Mouse (Mus musculus) forelimb bud, embryonic 11.5 days (tissue): ENCODE results near the gene Micu1.
"Not testable (repeated sequence)": the region's sequence is repeated elsewhere in the genome, so short reads cannot be mapped to it uniquely, and the experiment has no call there.

Experiments
- DNase-seq: peaks from one replicate; pipeline ENCODE4 v3.0.0-alpha.2; 2012; ENCODE audit warnings: low read depth, low spot score

The Micu1 gene

DNA sequence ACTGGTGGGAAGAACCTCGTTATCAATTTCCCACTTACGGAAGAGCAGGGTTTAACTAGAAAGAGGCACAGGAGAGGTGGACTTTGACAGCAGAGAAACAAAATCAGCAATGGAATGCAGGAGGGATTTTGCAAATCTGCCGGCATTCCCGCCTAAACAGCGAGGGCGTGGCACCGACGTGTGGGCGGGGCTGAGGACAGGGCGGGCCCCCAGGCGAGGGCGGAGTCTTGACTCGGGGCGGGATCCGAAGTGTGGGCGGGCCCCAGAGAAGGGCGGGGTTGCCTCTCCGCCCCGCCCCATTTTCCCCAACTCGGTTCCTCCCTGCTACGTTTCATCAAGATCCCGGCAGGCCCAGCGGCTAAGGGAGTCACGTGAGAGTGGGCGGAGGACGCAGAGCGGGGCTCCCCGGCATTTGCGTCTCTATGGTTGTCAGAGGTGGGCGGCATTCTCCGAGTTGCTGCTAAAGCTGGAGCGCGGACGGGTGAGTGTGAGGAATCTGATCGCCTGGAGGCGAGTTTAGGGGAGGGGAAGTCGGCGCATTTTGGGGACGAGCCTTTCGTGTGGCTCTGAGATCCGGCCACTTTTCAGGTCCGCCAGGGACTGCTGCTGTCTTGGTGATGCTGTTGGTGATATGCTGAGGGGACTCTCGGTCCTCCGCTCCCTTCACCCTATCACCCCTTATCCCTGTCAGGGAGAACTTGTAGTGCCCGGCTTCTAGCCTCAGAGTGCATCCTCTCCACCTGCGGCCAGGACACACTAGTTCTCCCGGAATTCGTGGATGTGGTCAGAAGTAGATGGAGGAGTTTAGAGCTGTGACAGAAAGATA, at the start of gene Micu1:
Micu1 (plus strand) TSS at position 271 of the 826 bp plus-strand sequence.
- DNase-seq, result peak; percentile 95

DNA sequence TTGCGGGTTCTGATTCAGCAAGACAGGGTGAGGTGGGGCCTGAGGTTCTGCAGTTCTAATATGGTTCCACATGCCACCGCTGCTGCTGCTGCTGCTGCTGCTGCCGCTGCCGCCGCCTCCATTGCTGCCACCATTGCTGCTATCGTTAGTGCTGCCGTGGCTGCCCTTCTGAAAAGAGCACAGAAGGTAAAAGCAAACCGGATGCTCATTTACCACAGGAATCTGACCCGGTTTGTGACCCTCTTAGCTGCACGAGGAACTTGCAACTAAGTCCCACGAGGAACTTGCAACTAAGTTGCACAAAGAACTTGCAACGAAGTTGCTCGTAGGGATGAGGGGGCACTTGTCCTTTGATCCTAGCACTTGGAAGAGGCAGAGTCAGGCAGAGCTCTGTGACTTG, 45.5 kb upstream of the Micu1 start:
- DNase-seq, result no peak

DNA sequence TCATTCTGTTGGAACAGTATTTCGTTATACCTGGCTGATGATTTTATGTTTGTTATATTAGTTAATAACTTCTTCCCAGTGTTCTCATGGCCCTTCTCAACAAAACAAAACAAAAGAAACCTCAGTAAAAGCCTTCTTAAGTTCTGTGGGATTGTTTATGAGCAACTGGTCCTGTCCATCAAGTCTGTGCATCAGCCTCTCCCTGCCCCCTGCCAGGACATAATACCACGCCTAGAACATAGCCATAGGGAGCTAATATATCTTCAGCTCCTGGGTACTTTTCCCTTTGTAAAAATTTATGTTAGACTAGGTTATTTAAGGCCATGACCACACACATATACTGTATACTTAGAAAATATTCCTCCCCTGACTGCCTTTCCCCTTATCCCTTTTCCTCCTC, 37.5 kb upstream of the Micu1 start:
- DNase-seq, result no peak

DNA sequence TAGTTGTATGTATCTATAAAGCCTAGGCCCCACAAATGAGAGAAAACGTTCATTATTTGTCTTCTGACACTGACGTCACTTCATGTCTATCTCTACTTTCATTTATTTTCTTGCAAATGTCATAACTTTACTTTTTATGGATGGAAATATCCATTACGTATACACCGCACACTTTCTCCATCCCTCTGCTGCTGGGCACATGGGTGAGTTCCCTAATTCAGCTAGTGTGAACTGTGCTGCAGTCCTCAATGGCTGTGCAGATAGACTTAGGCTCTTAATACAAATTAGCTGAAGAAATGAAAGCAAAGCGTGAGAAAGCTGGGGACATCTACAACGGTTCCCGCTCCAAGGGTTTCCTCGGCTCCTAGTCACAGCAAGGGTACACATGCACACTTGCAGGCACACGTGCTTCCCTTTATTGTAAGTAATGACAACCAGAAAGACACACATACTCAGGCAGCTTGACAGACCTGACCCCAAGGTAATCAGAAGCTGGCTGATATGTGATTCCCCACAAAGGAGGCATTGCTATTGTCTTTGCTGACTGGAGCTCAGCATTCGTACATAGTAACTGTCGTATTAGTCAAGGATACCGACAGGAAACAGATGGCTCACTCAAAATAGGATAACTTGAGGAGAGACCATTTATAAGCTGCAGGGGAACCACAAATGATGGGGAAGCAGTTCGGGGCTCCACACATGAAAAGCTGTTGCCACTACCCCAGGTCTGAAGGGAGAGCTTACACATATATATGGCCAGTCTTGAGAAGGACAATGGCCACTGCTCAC, 36.6 kb upstream of the Micu1 start:
- DNase-seq, result no peak

DNA sequence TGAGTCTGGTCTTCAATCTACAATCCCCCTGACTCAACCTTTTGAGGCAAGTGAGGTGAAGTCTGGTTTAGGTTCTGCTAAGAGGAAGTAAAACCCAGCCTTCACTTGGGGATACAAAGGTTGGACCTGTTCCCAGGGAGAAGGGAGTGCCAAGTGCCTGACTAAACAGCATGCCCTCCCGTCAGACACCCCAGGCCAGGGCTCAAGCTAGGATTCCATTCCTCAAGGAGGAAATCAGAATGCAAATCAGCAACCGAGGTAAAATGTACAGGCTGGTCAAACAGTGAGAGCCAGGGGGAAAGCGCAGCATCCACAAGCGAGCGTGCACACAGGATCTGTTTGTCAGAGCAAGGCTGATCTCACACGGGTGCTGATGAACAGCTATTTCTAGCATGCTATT, 34.9 kb upstream of the Micu1 start:
- DNase-seq, result no peak

DNA sequence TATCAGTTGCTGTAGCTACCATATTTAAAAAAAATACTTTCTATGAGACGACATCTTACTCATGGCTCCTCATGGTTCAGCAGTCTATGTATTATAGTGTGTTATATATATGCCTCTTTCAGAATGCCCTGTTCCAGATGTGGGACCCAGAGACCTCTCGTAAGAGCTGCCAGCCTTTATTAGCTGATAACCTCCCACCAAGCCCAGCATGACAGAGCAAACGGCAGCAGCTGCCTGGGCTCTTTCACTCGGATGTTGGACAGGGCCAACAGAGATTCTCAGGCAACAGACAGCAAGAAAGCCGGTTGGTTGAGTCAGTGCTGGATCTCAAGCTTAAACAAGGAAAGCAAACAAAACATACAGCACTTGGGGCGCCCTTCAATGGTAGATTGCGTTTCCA, 33.8 kb upstream of the Micu1 start:
- no peak for DNase-seq

DNA sequence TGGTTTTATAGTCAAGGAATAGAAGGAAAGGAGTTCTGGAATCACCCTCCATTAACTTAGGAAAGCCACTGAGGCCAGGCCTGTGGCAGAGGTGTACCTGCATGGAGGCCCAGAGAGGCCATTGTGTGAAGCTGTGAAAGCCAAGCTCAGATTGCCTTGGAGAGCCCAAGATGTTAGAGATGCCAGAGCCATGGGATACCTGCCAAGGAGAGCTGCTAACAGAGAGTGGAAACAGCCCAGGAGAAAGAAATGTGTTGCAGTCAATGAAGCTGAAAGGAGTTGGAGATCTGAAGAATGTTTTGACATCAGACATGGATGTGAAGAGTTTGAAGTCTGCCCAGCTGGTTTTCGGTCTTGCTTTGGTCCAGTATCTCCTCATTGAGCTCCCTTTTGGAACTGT, 24.4 kb upstream of the Micu1 start:
- no peak for DNase-seq

DNA sequence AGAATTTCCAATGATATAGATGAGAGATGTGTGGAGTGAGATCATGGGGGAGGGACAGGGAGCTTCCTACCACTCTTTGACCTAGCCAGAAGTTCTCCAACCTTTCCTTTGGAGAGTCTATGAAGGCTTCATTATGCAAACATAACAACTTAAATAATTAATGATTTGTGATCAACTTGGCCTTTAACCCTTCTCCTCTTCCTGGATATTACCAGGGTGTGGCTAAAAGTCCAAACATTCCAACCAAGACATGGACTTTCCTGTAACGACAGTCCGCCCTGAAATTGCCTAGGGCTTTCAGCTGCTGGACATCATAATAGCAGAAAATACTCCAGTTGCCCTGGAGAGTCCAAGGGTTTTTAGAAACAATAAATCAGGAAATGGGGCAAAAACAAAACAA, 23.1 kb upstream of the Micu1 start:
- DNase-seq, result no peak

DNA sequence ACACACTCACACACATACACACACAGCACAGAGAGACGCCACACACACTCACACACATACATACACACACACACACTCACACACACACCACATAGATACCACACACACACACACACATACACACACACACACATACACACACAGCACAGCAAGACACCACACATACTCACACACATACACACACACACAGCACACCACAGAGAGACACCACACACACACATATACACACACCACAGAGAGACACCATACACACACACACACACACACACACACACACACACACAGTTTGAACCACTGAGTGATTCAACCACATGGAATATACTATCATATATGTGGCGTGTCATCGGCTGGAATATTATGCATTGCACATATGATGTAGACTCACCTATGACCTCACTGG, 16.7 kb upstream of the Micu1 start:
- DNase-seq, result not testable (repeated sequence)

DNA sequence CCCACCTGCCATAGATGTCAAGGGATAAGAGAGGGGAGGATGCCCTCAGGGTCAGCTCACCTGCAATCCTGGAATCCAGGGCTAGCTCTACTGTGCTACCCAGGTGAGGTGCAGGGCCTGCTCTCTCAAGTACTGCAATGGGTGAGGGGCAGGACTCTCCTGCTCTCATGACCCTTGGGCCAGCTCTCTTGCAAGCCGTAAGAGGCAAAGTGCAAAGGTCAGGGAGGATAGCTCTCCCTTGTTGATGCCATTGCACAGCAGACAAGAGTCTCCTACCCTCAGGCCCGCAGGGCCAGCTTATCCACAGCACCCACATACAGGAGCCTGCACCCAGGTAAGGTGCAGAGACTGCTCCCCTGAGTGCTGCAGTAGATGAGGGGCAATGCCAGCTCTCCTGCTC, 15.2 kb upstream of the Micu1 start:
- DNase-seq, result no peak

DNA sequence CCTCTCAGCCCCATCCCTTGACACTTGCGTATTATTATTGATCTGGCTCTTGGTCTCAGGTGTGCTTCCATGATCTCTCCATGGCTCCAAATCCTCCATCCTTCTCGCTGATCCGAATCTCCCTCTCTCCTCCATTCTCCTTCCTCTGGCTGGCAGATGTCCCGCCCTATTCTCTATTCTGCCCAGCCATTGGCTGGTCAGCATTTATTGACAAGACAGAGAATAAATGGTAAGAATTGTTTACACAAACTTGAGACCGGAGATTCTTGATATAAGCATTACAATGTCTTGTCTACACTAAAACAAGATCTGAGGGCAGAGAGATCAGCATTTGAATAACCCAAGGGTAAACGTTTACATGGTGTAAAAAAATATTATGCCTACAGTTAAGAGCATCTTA, 12.4 kb upstream of the Micu1 start:
- no peak for DNase-seq

DNA sequence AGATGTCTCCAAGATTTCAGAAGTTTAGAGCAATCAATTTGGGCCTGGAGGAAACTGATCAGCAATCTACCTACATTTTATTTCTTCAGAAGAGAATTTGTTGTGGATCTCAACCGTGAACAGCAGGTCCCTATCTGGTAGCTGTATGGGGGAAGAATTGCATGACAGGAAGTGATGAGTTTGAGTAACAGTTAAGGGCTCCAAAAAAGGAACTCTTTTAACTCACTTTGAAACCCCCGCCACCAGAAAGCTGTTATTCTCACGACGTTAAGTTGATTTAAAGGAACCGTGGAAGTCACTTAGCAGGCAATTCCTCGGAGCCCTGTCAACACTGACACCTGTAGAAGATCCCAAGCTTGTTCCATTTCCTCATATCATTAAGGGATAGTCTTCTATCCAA, 9.8 kb upstream of the Micu1 start:
- no peak for DNase-seq

DNA sequence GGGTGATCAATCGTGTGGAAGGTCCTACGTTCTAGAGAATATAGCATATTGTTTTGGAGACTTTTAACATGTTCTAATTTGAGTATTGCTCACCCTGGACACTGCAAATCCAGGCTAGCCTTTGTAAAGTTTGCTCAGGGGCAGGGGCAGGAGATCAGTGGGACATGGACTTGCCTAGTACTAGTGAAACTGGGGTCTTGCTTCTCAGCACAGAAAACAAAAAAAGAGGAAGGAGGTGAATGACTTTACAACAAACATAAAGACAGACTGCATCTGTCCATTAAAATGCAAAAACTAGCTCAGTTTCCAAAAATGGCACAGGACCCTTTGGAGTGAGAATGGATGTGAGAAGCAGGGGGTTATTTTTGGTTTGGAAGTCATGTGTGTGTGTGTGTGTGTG, 8.2 kb upstream of the Micu1 start:
- no peak for DNase-seq

DNA sequence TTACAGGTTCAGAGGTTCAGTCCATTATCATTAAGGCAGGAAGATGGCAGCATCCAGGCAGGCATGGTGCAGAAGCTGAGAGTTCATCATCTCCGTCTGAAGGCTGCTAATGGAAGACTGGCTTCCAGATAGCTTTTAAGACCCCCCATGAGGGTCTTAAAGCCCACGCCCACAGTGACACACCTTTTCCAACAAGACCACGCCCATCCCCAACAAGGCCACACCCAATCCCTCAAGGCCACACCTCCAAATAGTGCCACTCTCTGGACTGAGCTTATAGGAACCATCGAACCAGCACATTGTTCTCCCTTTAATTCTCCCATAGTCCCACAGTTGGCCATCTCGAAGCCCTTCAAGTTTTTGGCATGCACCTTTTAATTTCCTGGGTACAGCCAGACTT, 2.8 kb upstream of the Micu1 start:
- DNase-seq, result no peak

DNA sequence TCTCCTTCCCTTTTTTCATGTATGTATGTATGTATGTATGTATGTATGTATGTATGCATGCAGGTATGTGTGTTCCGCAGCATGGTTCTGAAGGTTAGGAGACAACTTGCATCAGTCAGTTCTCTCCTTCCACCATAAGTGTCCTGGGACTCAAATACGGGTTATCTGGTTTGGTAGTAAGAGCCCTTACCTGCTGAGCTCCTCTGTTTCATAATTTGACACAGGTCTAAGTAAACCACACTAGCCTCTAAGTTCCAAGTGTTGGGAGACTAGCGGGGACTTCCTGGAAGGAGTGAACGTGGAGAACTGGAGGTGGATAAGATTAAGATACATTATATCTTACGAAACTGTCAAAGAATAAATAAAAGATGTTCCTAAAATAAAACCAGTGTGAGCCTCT, 472 bp upstream of the Micu1 start:
- DNase-seq, result no peak

DNA sequence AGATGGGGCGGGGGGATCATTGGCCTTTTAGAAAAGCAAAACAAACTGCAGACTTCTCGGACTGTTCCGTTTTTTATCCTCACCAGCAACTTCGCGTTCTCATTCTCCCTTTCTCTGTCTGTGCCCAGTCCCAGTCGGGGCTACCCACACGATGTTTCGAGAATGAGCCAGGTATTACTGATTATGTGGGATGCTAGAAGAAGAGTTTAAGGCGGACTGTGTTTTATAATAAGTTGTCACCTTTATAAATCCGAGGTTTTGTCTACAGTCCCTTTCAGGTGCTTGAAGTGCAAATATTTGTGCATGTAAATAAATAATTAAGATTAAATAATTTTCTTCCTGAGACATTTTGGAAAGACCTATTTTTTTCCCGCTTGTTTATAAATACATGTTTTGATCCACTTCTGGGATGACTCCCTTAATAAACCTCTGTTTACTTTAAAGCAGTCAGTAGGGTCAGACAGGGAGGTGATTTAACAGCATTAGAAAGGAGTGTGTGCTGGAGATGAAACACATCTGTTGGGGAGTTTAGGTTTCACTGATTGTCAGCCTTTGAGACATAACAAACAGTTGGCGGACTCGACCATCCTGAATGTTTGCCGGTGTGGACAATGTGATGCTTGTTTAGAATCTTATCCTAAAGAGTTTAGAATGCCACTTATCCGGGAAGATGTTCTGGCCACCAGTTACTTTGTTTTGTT, 933 bp downstream of the Micu1 start:
- DNase-seq, result no peak

DNA sequence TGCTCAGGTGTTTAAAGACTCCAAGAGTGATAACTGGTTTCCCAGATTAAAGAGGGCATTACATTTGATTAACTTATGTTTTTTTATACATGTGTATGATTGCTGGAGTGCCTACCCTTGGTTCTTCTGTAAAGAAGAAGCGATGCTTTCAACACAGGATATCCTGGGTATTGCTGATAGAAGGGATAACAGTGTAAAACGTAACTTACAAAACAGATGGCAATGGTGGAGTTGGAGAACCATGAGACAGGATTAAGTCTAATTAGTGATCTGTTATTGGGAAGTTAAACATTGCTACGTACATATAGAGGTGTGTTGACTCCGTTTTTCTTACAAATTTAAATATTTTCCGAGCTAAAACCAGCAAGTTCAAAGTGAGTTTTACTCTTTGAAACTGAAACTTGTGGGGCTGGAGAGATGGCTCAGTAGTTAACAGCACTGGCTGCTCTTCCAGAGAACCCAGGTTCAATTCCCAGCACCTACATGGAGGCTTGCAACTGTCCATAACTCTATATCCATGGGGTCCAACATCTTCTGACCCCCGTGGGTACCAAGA, 4.8 kb downstream of the Micu1 start:
- DNase-seq, result no peak

DNA sequence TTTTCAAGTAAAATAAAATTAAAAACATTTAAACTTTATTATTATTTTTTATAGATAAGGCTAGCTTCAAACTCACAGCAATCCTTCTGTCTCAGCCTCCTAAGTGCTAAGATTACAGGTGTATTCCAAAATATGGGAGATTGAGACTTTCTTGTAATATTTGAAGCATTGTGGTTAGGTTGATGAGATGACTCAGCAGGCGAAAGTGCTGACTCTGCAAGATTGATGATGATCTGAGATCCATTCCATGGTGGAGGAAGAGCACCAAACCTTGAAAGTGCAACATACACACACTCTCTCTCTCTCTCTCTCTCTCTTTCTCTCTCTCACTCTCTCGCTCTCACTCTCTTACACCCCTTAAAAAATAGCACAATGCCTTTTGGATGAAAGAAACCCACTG, 5.3 kb downstream of the Micu1 start:
- DNase-seq, result no peak

DNA sequence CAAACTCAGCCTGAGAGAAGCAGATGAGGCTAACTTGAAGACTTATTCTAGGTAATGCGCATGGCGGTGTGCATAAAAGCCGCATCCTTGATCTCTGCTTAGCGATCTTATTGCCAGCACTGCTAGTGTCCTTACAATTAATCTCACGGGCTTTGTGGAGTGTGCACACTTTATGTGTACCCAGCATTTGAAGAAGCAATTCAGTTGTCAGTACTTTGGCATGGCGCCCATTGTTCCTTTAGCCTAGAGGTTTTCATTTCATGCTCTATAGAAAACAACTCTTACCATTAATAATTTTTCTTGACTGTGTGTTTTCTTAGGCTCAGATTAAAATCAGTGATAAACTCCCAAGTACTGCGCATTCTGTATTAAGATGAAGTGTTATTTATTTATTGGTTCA, 7.0 kb downstream of the Micu1 start:
- DNase-seq, result no peak

DNA sequence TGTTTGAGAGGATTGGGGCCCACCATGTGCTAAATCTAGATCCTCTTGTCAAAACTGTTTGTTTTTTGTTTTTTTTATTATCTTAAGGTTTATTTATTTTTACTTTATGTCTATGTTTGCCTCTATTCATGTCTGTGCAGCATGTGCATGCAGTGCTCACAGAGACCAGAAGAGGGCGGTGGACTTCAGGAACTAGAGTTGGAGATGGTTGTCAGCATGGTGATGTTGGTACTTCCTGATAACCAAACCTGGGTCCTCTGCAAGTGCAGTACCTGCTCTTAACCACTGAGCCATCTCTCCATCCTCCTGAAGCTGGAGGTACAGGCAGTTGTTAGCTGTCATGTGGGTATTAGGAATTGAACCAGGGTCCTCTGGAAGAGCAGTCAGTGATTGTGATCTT, 8.0 kb downstream of the Micu1 start:
- DNase-seq, result peak; percentile 17

DNA sequence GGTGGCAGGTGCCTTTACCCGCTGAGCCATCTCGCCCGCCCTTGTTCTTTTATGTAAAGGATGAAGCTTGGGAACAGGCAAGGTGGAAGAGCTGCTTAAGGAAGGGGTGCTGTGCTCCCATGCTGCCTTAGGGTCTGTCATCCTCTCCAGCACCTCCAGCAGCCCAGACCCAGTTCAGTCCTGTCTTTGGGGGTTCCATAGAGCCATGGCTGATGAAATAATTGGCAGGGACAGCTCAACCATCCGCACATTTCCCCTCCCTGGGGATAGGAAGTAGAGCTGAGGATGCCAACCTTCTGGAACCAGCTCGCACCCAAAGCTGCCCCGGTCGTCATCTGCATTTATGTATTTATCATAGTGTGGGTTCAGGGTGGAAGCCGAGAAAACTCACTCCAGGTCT, 9.8 kb downstream of the Micu1 start:
- DNase-seq, result no peak

DNA sequence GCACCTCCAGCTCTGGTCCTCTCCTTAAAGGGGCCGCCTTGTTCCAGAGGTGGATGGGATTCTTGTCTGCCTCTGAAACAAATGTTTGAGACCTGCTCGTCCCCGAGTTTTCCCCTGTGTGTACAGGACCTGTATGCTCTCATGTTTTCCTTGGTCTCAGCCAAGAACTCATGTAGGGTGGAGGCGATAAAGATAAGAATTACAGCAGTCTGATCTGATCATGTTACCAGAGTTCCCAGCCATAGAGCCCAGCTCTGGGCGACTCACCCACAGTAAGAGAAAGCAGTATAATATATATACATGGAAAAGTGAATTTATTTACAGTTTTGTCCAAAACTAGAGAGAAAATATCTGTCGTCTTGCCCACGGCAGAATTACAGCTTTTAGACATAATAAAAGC, 17.7 kb downstream of the Micu1 start:
- no peak for DNase-seq
